Comparison of ENCODE assay signal across 10 mouse cellular contexts in genomic region chr9:101407141-101407540, GRCm38 (mm10).
DNase-seq lines count a peak whose midpoint lies in the region; TF ChIP-seq lines count a peak whose summit lies in the region.
"Had no signal": no experiment of that assay in that cellular context is flagged by ENCODE, and none has a peak within 500 bp of the region (broad histone marks: within the 10 kb centered on the region; RNA-seq: fewer than 3 reads in every experiment).

No protein-coding gene starts in this region.

- H3K36me3 ChIP-seq in kidney, adult 2 months (ENCODE audit: control insufficient read depth, insufficient read depth, low read length) = no peaks in the 10 kb centered on the region

- 65% methylated on average over 5 of the region's 5 CpGs for WGBS in kidney, adult 2 months

- no peak overlapping the region for H3K4me3 ChIP-seq in kidney, adult 2 months (ENCODE audit: insufficient read depth, low read depth, low read length)

- no peak overlapping the region for H3K27ac ChIP-seq in kidney, adult 2 months (ENCODE audit: insufficient read depth, low read depth, low read length)

- peak; percentile 64 for DNase-seq in heart, adult 11 months
- no peak for DNase-seq in heart, postnatal 36 days
- DNase-seq in cerebellum, postnatal 36 days = peak; percentile 11 to 25
- DNase-seq in layer of hippocampus, postnatal 10 days (ENCODE audit: low spot score in 2 of 2) = peak; percentile 22 to 37
- peak; percentile 73 to 74 for DNase-seq in right cerebral cortex, adult 2 months (ENCODE audit: low spot score in 2 of 2)
- no peak for DNase-seq in adrenal gland, postnatal 14 days
- no peak for DNase-seq in spleen, postnatal 4 days (ENCODE audit: low spot score in 2 of 2)
- no peak for DNase-seq in kidney, adult 2 months
- DNase-seq: lung, embryonic 14.5 days had no signal

- H3K27me3 ChIP-seq in kidney, adult 2 months (replicated peaks; ENCODE audit: control insufficient read depth, insufficient read depth, low read length) = no peaks in the 10 kb centered on the region; the same call in 1 of the 2 replicates
- H3K27me3 ChIP-seq: CH12.LX had no signal

- intact Hi-C loops in heart, postnatal 36 days (cut with DNase I) = no loop called here

- TF ChIP-seq POLR2A in kidney, adult 2 months (IDR thresholded peaks at IDR 0.05; ENCODE audit: low read depth, low read length) = no peak

- no peak for TF ChIP-seq CTCF in kidney, adult 2 months (conservative IDR thresholded peaks at IDR 0.05; ENCODE audit: insufficient read depth, insufficient read length, low read depth, low read length)

- no peaks in the 10 kb centered on the region for H3K4me1 ChIP-seq in kidney, adult 2 months (ENCODE audit: control insufficient read depth, insufficient read depth, low read length)

Comparison
In these comparisons a context has a peak if more than half of its experiments do, and no peak if none do; other contexts are left out.
1. DNase-seq: peak in heart, adult 11 months (single experiment), cerebellum, postnatal 36 days (2 of 2), layer of hippocampus, postnatal 10 days (2 of 2) and right cerebral cortex, adult 2 months (2 of 2); none in heart, postnatal 36 days (0 of 2), adrenal gland, postnatal 14 days (single experiment), spleen, postnatal 4 days (0 of 2) and kidney, adult 2 months (single experiment).